In the genomic region with DNA sequence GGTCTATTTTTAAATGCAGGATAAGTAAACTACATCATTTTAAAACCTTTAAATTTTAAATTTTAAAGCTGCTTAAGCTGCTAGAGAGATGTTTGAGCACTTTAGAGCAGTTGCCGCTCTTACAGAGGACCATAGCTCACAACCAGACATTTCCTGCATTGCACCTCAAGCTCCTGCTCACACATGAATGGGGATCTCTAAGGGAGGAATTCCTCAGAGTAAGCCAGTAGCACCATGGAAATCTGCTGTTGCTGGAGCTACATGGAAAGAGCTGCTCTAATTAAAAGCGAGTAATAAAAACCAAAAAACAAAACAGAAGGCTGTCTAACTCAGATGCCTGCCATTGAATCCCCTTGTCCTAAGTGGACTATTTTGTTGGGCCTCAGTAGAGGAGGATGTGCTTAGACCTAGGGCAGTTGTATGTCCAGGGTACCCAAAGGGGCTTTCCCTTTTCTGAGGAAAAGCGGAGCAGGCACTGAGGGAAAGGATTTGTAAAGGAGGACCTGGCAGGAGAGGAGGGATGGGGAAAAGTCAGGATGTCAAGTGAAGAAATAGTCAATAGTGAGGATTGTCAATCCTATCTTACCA, we compare ENCODE assay signal across 13 mouse cellular contexts.
"Had no signal": no experiment of that assay in that cellular context is flagged by ENCODE, and none has a peak within 500 bp of the region (broad histone marks: within the 10 kb centered on the region; RNA-seq: fewer than 3 reads in every experiment).

No protein-coding gene starts in this region.

- H3K4me2 ChIP-seq: limb, embryonic 15.5 days; liver, embryonic 12.5 days; lung, embryonic 14.5 days; neural tube, embryonic 12.5 days had no signal

- H3K27ac ChIP-seq: limb, embryonic 15.5 days; liver, embryonic 12.5 days; midbrain, embryonic 10.5 days; neural tube, embryonic 12.5 days; stomach, postnatal 0 days had no signal

- H3K4me1 ChIP-seq: limb, embryonic 15.5 days; liver, embryonic 12.5 days; midbrain, embryonic 10.5 days; neural tube, embryonic 12.5 days had no signal

- DNase-seq: kidney, postnatal 10 days; layer of hippocampus, adult 9-11 months; layer of hippocampus, postnatal 36 days; lung, embryonic 14.5 days; lung, postnatal 10 days; lung, postnatal 4 days; thymus, postnatal 4 days had no signal

- H3K4me3 ChIP-seq: limb, embryonic 15.5 days; liver, embryonic 12.5 days; midbrain, embryonic 10.5 days; myocyte; neural tube, embryonic 12.5 days had no signal

- ATAC-seq: liver, embryonic 12.5 days had no signal

- H3K9ac ChIP-seq: limb, embryonic 15.5 days; liver, embryonic 12.5 days; lung, embryonic 14.5 days; neural tube, embryonic 12.5 days had no signal

- H3K27me3 ChIP-seq: limb, embryonic 15.5 days; liver, embryonic 12.5 days; neural tube, embryonic 12.5 days had no signal

- H3K9me3 ChIP-seq: limb, embryonic 15.5 days; liver, embryonic 12.5 days; midbrain, embryonic 10.5 days; neural tube, embryonic 12.5 days had no signal
